Mouse (Mus musculus) CH12.LX (cell line): ENCODE data around the gene Kalrn. TPM values are rescaled to one million over a fixed set of nuclear protein-coding genes. Genes with fewer than 3 reads are reported as not detected.

Source experiments
- DNase-seq: peaks from one replicate; pipeline ENCODE4 v3.0.0-alpha.2; 2013; ENCODE audit errors: extremely low read depth
- H3K27ac ChIP-seq: 2 replicates; pipeline ENCODE4 v1.5.1; 2012; ENCODE audit warnings: low read depth, mild to moderate bottlenecking, control low read depth, moderate library complexity; ENCODE audit not compliant: insufficient read depth
- H3K27me3 ChIP-seq: replicated peaks from 2 replicates; pipeline ENCODE3; 2012; ENCODE audit warnings: inconsistent platforms
- H3K36me3 ChIP-seq, 2 experiments: replicated peaks in 1 of 2; 2 replicates each; pipeline versions ENCODE3 to v1.6.1; 2012; ENCODE audit warnings: inconsistent platforms in 1 of 2, low read length in 1 of 2, mild to moderate bottlenecking in 1 of 2, mixed read lengths in 1 of 2, moderate library complexity in 1 of 2; ENCODE audit not compliant: control insufficient read depth in 1 of 2, insufficient read depth in 1 of 2
- H3K4me1 ChIP-seq, 2 experiments: 2 replicates each; pipeline ENCODE4 v1.6.1; 2012; ENCODE audit warnings: inconsistent platforms in 1 of 2, moderate library complexity in 1 of 2; ENCODE audit not compliant: insufficient read depth in 2 of 2, control insufficient read depth in 1 of 2
- H3K4me2 ChIP-seq: 2 replicates; pipeline ENCODE4 v1.6.1; 2012; ENCODE audit warnings: low read depth, mild to moderate bottlenecking, control low read depth; ENCODE audit not compliant: poor library complexity, insufficient read depth, severe bottlenecking
- H3K4me3 ChIP-seq, 3 experiments: fragments of 150-350 bp in 1 of 3; sonication (generic) in 1 of 3; replicated peaks in 1 of 3; 2 replicates each; pipeline versions ENCODE3 to v1.5.1; 2011 to 2012; ENCODE audit warnings: low read depth in 2 of 3, low read length in 2 of 3, mild to moderate bottlenecking in 2 of 3, moderate library complexity in 2 of 3, control low read depth in 1 of 3, improper control_type of control experiment in 1 of 3, inconsistent platforms in 1 of 3, mixed read lengths in 1 of 3; ENCODE audit not compliant: poor library complexity in 1 of 3
- H3K79me2 ChIP-seq: replicated peaks from 2 replicates; pipeline ENCODE4 v1.6.1; 2012; ENCODE audit warnings: mild to moderate bottlenecking, moderate library complexity; ENCODE audit not compliant: control insufficient read depth, poor library complexity, insufficient read depth, severe bottlenecking; ENCODE audit errors: extremely low read depth
- H3K9ac ChIP-seq: 2 replicates; pipeline ENCODE4 v1.6.1; 2012; ENCODE audit warnings: low read depth, mild to moderate bottlenecking, control low read depth, moderate library complexity; ENCODE audit not compliant: insufficient read depth
- H3K9me3 ChIP-seq: replicated peaks from 2 replicates; pipeline ENCODE3; 2012; ENCODE audit warnings: low read length, inconsistent platforms, mixed read lengths
- BHLHE40 ChIP-seq: IDR thresholded peaks from 2 replicates; pipeline ENCODE4 v1.6.1; 2011; ENCODE audit warnings: mild to moderate bottlenecking, low read depth, low read length, improper control_type of control experiment
- CTCF ChIP-seq, 2 experiments: IDR thresholded peaks in 1 of 2; conservative IDR thresholded peaks in 1 of 2; 2 replicates each; pipeline ENCODE4 v1.5.1; 2011 to 2012; ENCODE audit warnings: low read depth in 2 of 2, low read length in 2 of 2, improper control_type of control experiment in 1 of 2, inconsistent platforms in 1 of 2, mild to moderate bottlenecking in 1 of 2, moderate library complexity in 1 of 2
- E2F4 ChIP-seq: IDR thresholded peaks from 2 replicates; pipeline ENCODE4 v1.6.1; 2011; ENCODE audit warnings: low read depth, low read length, improper control_type of control experiment; ENCODE audit not compliant: insufficient replicate concordance
- ELF1 ChIP-seq: IDR thresholded peaks from 2 replicates; pipeline ENCODE4 v1.6.1; 2014; ENCODE audit warnings: low read depth, mild to moderate bottlenecking, inconsistent platforms, low read length, improper control_type of control experiment
- EP300 ChIP-seq: IDR thresholded peaks from 2 replicates; pipeline ENCODE4 v1.6.1; 2011; ENCODE audit warnings: low read length, improper control_type of control experiment
- GABPA ChIP-seq: IDR thresholded peaks from 2 replicates; pipeline ENCODE4 v1.6.1; 2012; ENCODE audit warnings: low read depth, low read length, improper control_type of control experiment, inconsistent platforms; ENCODE audit not compliant: insufficient replicate concordance
- IRF4 ChIP-seq: IDR thresholded peaks from 2 replicates; pipeline ENCODE4 v1.6.1; 2014; ENCODE audit warnings: low read depth, mild to moderate bottlenecking, inconsistent platforms, low read length, improper control_type of control experiment
- JUND ChIP-seq: conservative IDR thresholded peaks from 2 replicates; pipeline ENCODE4 v1.6.1; 2011; ENCODE audit warnings: low read depth, low read length, improper control_type of control experiment
- KAT2A ChIP-seq: IDR thresholded peaks from 2 replicates; pipeline ENCODE4 v1.6.1; 2012; ENCODE audit warnings: low read length, improper control_type of control experiment, inconsistent platforms; ENCODE audit not compliant: insufficient replicate concordance
- MAFK ChIP-seq: IDR thresholded peaks from 2 replicates; pipeline ENCODE4 v1.6.1; 2011; ENCODE audit warnings: low read length, improper control_type of control experiment; ENCODE audit not compliant: insufficient replicate concordance
- MAZ ChIP-seq: IDR thresholded peaks from 2 replicates; pipeline ENCODE4 v1.6.1; 2012; ENCODE audit warnings: low read depth, mild to moderate bottlenecking, inconsistent platforms, low read length, improper control_type of control experiment, moderate library complexity
- MXI1 ChIP-seq: IDR thresholded peaks from 2 replicates; pipeline ENCODE4 v1.6.1; 2011; ENCODE audit warnings: mild to moderate bottlenecking, low read depth, low read length, improper control_type of control experiment
- MYC ChIP-seq: IDR thresholded peaks from 2 replicates; pipeline ENCODE4 v1.6.1; 2011; ENCODE audit warnings: low read depth, mild to moderate bottlenecking, improper control_type of control experiment, low read length
- NELFE ChIP-seq: IDR thresholded peaks from 2 replicates; pipeline ENCODE4 v1.6.1; 2011; ENCODE audit warnings: low read depth, low read length, improper control_type of control experiment
- PAX5 ChIP-seq: IDR thresholded peaks from 2 replicates; pipeline ENCODE4 v1.6.1; 2012; ENCODE audit warnings: low read length, inconsistent platforms, mixed read lengths
- POLR2A ChIP-seq: IDR thresholded peaks from 2 replicates; pipeline ENCODE4 v1.6.1; 2011; ENCODE audit warnings: low read depth, mild to moderate bottlenecking, improper control_type of control experiment, low read length
- POLR2AphosphoS2 ChIP-seq: IDR thresholded peaks from 2 replicates; pipeline ENCODE4 v1.6.1; 2011; ENCODE audit warnings: low read depth, low read length, improper control_type of control experiment
- RAD21 ChIP-seq: IDR thresholded peaks from 2 replicates; pipeline ENCODE4 v1.6.1; 2011; ENCODE audit warnings: low read depth, mild to moderate bottlenecking, low read length, improper control_type of control experiment, moderate library complexity
- RCOR1 ChIP-seq: conservative IDR thresholded peaks from 2 replicates; pipeline ENCODE4 v1.6.1; 2012; ENCODE audit warnings: low read depth, mild to moderate bottlenecking, inconsistent platforms, low read length, improper control_type of control experiment
- SMC3 ChIP-seq: IDR thresholded peaks from 2 replicates; pipeline ENCODE4 v1.6.1; 2011; ENCODE audit warnings: low read depth, low read length, improper control_type of control experiment
- UBTF ChIP-seq: IDR thresholded peaks from 2 replicates; pipeline ENCODE4 v1.6.1; 2012; ENCODE audit warnings: low read depth, mild to moderate bottlenecking, inconsistent platforms, low read length, improper control_type of control experiment, moderate library complexity
- USF2 ChIP-seq: conservative IDR thresholded peaks from 2 replicates; pipeline ENCODE4 v1.6.1; 2011; ENCODE audit warnings: low read depth, low read length, improper control_type of control experiment
- ZC3H11A ChIP-seq: IDR thresholded peaks from 2 replicates; pipeline ENCODE4 v1.6.1; 2012; ENCODE audit warnings: low read depth, mild to moderate bottlenecking, inconsistent platforms, low read length, improper control_type of control experiment
- ZNF384 ChIP-seq: IDR thresholded peaks from 2 replicates; pipeline ENCODE4 v1.6.1; 2012; ENCODE audit warnings: low read depth, low read length, improper control_type of control experiment, inconsistent platforms
- dilution Hi-C: fragments of 300-500 bp; cut with MboI; formaldehyde crosslinking; loops from 2 replicates; pipeline ENCODE4 v1.14.3; 2020; ENCODE audit warnings: low sequenced_read_pairs; ENCODE audit not compliant: extremely low pct_unique_long_range_greater_than_20kb, extremely low pct_ligation_motif_present
- in situ Hi-C: fragments of 300-500 bp; cut with MboI; formaldehyde crosslinking; loops from 3 replicates; pipeline ENCODE4 v1.14.3; 2019; ENCODE audit warnings: low sequenced_read_pairs, low pct_ligation_motif_present, low pct_unique_long_range_greater_than_20kb, mixed read lengths
- polyA plus RNA-seq: library from polyadenylated mRNA; unstranded; fragments of >175 nt; gene quantifications from 2 replicates; pipeline ENCODE4 v1.2.1, GENCODE M21; 2012; ENCODE audit warnings: low read depth; ENCODE audit not compliant: insufficient read length
- total RNA-seq, 2 experiments: library from RNA; depleted of rRNA; stranded (reverse); fragments of 300-350 nt in 1 of 2; fragments of >200 nt in 1 of 2; gene quantifications; 2 replicates each; pipeline ENCODE4 v1.2.3; 2012 to 2014

Kalrn gene
- total and polyA plus RNA-seq, 3 experiments = 0.08 to 0.09 TPM; not detected in 1

GRCm38 (mm10) chr16:34119370-34119769, 454.0 kb downstream of the Kalrn start:
- peaks cover 0 to 13% of the 10 kb centered on the region in 2 experiments; a peak in 2 of 4 replicates for H3K4me1 ChIP-seq
- DNase-seq = peak; percentile 34
- H3K9me3 ChIP-seq = no peaks in the 10 kb centered on the region
- dilution Hi-C loops = no loop called here
- no peaks in the 10 kb centered on the region for H3K79me2 ChIP-seq
- no peak overlapping the region for H3K27ac ChIP-seq
- H3K4me2 ChIP-seq = no peak overlapping the region
- H3K4me3 ChIP-seq = no peak overlapping the region
- in situ Hi-C loops = loop anchor here (5.0 kb wide), 1 partner anchor 132 kb away; no protein-coding TSS in a partner anchor
- H3K27me3 ChIP-seq = peaks cover 67% of the 10 kb centered on the region
- no peak overlapping the region for H3K9ac ChIP-seq
- no peaks in the 10 kb centered on the region for H3K36me3 ChIP-seq
- peak; percentile 39 for TF ChIP-seq RAD21
- no peak for TF ChIP-seq RCOR1
- TF ChIP-seq ZNF384 = no peak
- no peak for TF ChIP-seq GABPA
- no peak for TF ChIP-seq BHLHE40
- no peak for TF ChIP-seq PAX5
- no peak for TF ChIP-seq MAZ
- no peak for TF ChIP-seq IRF4
- TF ChIP-seq E2F4 = no peak
- no peak for TF ChIP-seq POLR2A
- no peak for TF ChIP-seq ZC3H11A
- TF ChIP-seq NELFE = no peak
- no peak for TF ChIP-seq KAT2A
- TF ChIP-seq MXI1 = no peak
- TF ChIP-seq UBTF = no peak
- TF ChIP-seq EP300 = no peak
- TF ChIP-seq MAFK = no peak
- TF ChIP-seq CTCF (conservative IDR thresholded peaks at IDR 0.05 in 1 of 2, IDR thresholded peaks at IDR 0.05 in 1 of 2; ENCODE audit: low read depth in 2 of 2, low read length in 2 of 2) = peak; percentile 65 to 76
- no peak for TF ChIP-seq USF2
- TF ChIP-seq ELF1 = no peak
- peak; percentile 34 for TF ChIP-seq SMC3

- Histone ChIP-seq H3K36me3 (no peaks in the 10 kb centered on the region), H3K4me1 (peaks cover 7 to 31% of the 10 kb centered on the region in 2 experiments), H3K79me2 (no peaks in the 10 kb centered on the region), H3K9me3 (no peaks in the 10 kb centered on the region), H3K4me2 (no peak overlapping the region), H3K27ac (no peak overlapping the region), H3K4me3 (no peak overlapping the region), H3K27me3 (peaks cover 31% of the 10 kb centered on the region)
- DNase-seq = peak; percentile 83
- TF ChIP-seq RAD21 = peak; percentile 97
- TF ChIP-seq JUND = peak; percentile 47; the same call in 1 of the 2 replicates
- TF ChIP-seq ZNF384 = no peak
- peak; percentile 90 to 96 for TF ChIP-seq CTCF (conservative IDR thresholded peaks at IDR 0.05 in 1 of 2, IDR thresholded peaks at IDR 0.05 in 1 of 2; ENCODE audit: low read depth in 2 of 2, low read length in 2 of 2)
- peak; percentile 55; the same call in 1 of the 2 replicates for TF ChIP-seq IRF4
- no peak for TF ChIP-seq MYC
- TF ChIP-seq POLR2AphosphoS2 = no peak
- TF ChIP-seq SMC3 = peak; percentile 88
- peak; percentile 75 for TF ChIP-seq ZC3H11A
- 0 out of 2 replicates have a peak, but pooled peaks have one; percentile 31 for TF ChIP-seq NELFE
- TF ChIP-seq, all 38 proteins: peak for 7
- dilution Hi-C loops = no loop called here
- H3K9ac ChIP-seq = no peak overlapping the region
- in situ Hi-C loops = loop anchor here (5.0 kb wide), 1 partner anchor 127 kb away; no protein-coding TSS in a partner anchor
These were observed 458.7 kb downstream of the Kalrn start for GRCm38 (mm10) chr16:34114665-34115064.
